Mouse (Mus musculus) limb, embryonic 11.5 days (tissue): ENCODE measurements around the gene Lix1. TPM values are rescaled to one million over a fixed set of nuclear protein-coding genes. Genes with fewer than 3 reads are reported as not detected.

Experiments
- ATAC-seq: fragments of 200-750 bp; cut with Nextera tagmentation; 2 replicates; pipeline ENCODE4 v1.8.0; 2017; ENCODE audit warnings: low read depth; ENCODE audit not compliant: insufficient number of reproducible peaks, low FRiP score, low TSS enrichment
- DNase-seq: peaks from one replicate; pipeline ENCODE4 v3.0.0-alpha.2; 2015; ENCODE audit warnings: low spot score
- H3K27ac ChIP-seq: fragments of 300-500 bp; sonication (generic); replicated peaks from 2 replicates; pipeline ENCODE4 v1.5.1; 2014; ENCODE audit warnings: low read depth, mild to moderate bottlenecking, low read length
- H3K27me3 ChIP-seq: fragments of 300-500 bp; sonication (generic); 2 replicates; pipeline ENCODE4 v1.6.1; 2014; ENCODE audit warnings: mild to moderate bottlenecking, low read length, mixed read lengths; ENCODE audit not compliant: control insufficient read depth, insufficient read depth
- H3K36me3 ChIP-seq: fragments of 300-500 bp; sonication (generic); 2 replicates; pipeline ENCODE4 v1.6.1; 2014; ENCODE audit warnings: mild to moderate bottlenecking, low read length, moderate library complexity, mixed read lengths; ENCODE audit not compliant: control insufficient read depth, insufficient read depth
- H3K4me1 ChIP-seq: fragments of 300-500 bp; sonication (generic); 2 replicates; pipeline ENCODE4 v1.6.1; 2014; ENCODE audit warnings: low read length, mixed read lengths; ENCODE audit not compliant: control insufficient read depth, insufficient read depth
- H3K4me2 ChIP-seq: fragments of 300-500 bp; sonication (generic); 2 replicates; pipeline ENCODE4 v1.6.1; 2014; ENCODE audit warnings: low read depth, mild to moderate bottlenecking, moderate library complexity; ENCODE audit not compliant: severe bottlenecking
- H3K4me3 ChIP-seq: fragments of 300-500 bp; sonication (generic); 2 replicates; pipeline ENCODE4 v1.5.1; 2014; ENCODE audit warnings: low read depth, low read length
- H3K9ac ChIP-seq: fragments of 300-500 bp; sonication (generic); 2 replicates; pipeline ENCODE4 v1.6.1; 2014; ENCODE audit warnings: mild to moderate bottlenecking, low read length
- H3K9me3 ChIP-seq: fragments of 300-500 bp; sonication (generic); 2 replicates; pipeline ENCODE4 v1.6.1; 2016; ENCODE audit warnings: low read length; ENCODE audit not compliant: control insufficient read depth
- WGBS: fragments of 180-500 bp; shearing (Covaris S2); extraction: QIAGEN DNeasy Blood & Tissue Kit; methylation state at CpG from one replicate; pipeline ENCODE4 v1.1.7; 2014; 5-methylcytosine and 5-hydroxymethylcytosine counted together
- polyA plus RNA-seq: library from polyadenylated mRNA; unstranded; fragments of >200 nt; fragmentation: Nextera tagmentation; extraction: Ambion mirVana; gene quantifications from 2 replicates; pipeline ENCODE4 v1.2.1, GENCODE M21; 2014

The Lix1 gene
- polyA plus RNA-seq, 1 experiment from 2014 or later: 98.9 TPM

DNA sequence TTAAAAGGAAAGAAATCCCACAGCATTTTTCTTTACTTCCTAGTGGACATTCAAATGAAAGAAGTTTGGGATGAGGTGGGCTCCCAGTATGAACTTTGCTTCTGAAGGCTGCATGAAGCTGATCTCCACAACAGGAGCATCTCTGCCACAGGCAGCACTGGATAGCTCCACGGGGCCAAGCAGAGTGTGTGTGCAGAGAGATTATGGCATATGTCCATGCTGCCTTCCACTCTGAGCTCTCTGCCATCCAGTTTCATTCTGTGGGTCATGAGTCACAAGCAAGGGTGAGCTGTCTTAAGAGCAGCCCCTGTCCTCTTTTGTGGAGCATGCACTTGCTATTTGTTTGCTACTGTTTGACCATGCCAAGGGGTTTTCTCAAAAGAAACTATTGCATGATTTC is 3.1 kb downstream of the Lix1 start:
- peak overlapping the region; percentile 64 for H3K27ac ChIP-seq
- no peak overlapping the region for H3K4me3 ChIP-seq
- DNase-seq: no peak
- 26% methylated on average over 1 of the region's 1 CpGs for WGBS
- no peak for ATAC-seq
- H3K9ac ChIP-seq: no peak overlapping the region
- peaks cover 17% of the 10 kb centered on the region for H3K4me1 ChIP-seq
- peak overlapping the region; percentile 24; the same call in 1 of the 2 replicates for H3K4me2 ChIP-seq
- H3K36me3 ChIP-seq: no peaks in the 10 kb centered on the region; the same call in 1 of the 2 replicates
- H3K9me3 ChIP-seq: no peaks in the 10 kb centered on the region
- no peaks in the 10 kb centered on the region for H3K27me3 ChIP-seq

DNA sequence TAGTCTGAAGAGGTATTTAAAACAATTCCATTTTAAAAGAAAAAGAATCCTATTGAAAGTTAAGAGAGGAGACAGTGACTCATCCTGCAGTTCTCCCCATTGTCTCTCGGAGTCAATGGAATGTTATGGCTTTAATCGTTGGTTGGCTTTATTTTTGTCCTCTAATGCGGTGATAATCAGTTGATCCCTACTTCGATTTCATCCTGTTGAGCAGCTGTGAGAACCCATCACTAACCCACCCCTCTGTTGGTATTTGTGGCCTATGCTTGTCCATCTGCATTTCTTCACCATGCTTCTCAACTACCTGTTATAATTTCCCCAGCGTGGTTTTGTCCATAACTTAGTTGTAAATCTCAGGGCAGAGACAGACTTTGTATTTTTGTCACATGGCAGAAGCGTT is 5.7 kb downstream of the Lix1 start:
- 62% methylated on average over 6 of the region's 6 CpGs for WGBS
- no peaks in the 10 kb centered on the region; the same call in 1 of the 2 replicates for H3K36me3 ChIP-seq
- no peak overlapping the region for H3K4me2 ChIP-seq
- ATAC-seq: no peak
- no peak overlapping the region for H3K27ac ChIP-seq
- H3K9ac ChIP-seq: no peak overlapping the region
- peaks cover 17% of the 10 kb centered on the region for H3K4me1 ChIP-seq
- no peak overlapping the region for H3K4me3 ChIP-seq
- DNase-seq: no peak
- H3K27me3 ChIP-seq: no peaks in the 10 kb centered on the region
- no peaks in the 10 kb centered on the region for H3K9me3 ChIP-seq

DNA sequence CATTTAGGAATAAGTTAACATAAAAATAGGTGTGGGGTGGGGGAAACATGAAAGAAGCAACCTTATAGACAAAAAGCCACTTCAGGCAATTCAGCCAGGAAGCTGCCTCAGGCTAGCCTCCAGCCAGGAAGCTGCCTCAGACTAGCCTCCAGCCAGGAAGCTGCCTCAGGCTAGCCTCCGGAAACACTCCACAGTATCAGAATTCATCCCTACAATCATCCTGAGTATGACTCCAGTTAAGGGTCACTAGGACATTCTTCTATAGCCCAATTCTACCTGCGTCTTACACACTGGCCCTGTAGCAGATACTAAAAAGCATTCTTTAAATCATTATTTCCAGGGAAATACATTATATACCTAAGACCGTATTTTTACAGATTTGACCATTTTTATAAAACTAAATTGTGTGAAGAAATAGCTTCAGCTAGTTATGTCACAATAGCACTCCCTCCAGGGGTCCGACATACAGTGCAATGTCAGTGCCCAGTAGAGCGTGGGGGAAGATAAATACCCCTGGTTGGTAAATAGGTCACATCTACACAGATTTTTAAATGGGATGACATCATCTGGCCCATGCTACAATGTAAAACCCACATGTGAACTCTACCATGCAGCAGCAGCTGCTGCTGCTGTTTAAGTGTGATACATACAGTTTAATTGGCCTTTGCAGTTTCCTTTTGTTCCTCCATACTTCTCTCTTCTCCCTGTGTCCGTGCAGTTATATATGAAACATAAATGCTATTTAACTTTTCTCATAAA is 6.4 kb downstream of the Lix1 start:
- no peak overlapping the region for H3K9ac ChIP-seq
- no peaks in the 10 kb centered on the region for H3K9me3 ChIP-seq
- no peak overlapping the region for H3K4me2 ChIP-seq
- no peak for DNase-seq
- no peaks in the 10 kb centered on the region; the same call in 1 of the 2 replicates for H3K36me3 ChIP-seq
- no peaks in the 10 kb centered on the region for H3K27me3 ChIP-seq
- no peak for ATAC-seq
- peaks cover 17% of the 10 kb centered on the region for H3K4me1 ChIP-seq
- WGBS: 67% methylated on average over 6 of the region's 6 CpGs
- H3K4me3 ChIP-seq: no peak overlapping the region
- no peak overlapping the region for H3K27ac ChIP-seq

- Histone ChIP-seq H3K4me3 (no peak overlapping the region), H3K36me3 (no peaks in the 10 kb centered on the region; the same call in 1 of the 2 replicates), H3K27me3 (no peaks in the 10 kb centered on the region), H3K9me3 (no peaks in the 10 kb centered on the region), H3K9ac (no peak overlapping the region), H3K4me1 (peaks cover 17% of the 10 kb centered on the region), H3K27ac (peak overlapping the region; percentile 64), H3K4me2 (no peak overlapping the region)
- DNase-seq (peak; percentile 63), ATAC-seq (no peak)
- WGBS: 5% methylated on average over 2 of the region's 2 CpGs
These were observed 7.1 kb downstream of the Lix1 start for GRCm38 (mm10) chr17:17409601-17410000.

- Histone ChIP-seq H3K9ac (no peak overlapping the region), H3K4me3 (no peak overlapping the region), H3K27ac (no peak overlapping the region), H3K9me3 (no peaks in the 10 kb centered on the region), H3K4me2 (no peak overlapping the region), H3K27me3 (no peaks in the 10 kb centered on the region), H3K36me3 (no peaks in the 10 kb centered on the region), H3K4me1 (peaks cover 9% of the 10 kb centered on the region)
- WGBS: 83% methylated on average over 2 of the region's 2 CpGs
- no peak for ATAC-seq
- no peak for DNase-seq
These were observed 9.0 kb downstream of the Lix1 start for GRCm38 (mm10) chr17:17411443-17411842.

DNA sequence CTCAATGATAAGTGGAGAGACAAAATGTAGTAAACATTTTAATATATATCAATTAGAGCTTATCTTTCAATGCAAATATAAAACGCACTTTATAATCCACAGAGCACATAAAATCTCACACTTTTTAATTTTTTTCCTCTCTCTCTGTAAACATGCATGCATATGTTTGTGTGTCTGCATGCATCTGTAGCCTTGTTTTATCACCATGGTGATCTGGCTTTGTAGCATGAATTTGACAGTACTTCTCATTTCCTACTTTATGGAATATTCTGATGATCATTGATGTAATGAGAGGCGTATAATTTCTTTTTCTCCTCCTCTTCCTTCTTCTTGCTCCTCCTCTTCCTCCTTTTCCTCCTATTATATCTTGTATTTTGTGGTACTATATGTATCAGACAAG is 9.7 kb downstream of the Lix1 start:
- no peak for ATAC-seq
- no peak overlapping the region for H3K4me2 ChIP-seq
- peaks cover 8% of the 10 kb centered on the region for H3K4me1 ChIP-seq
- H3K9ac ChIP-seq: no peak overlapping the region
- no peak overlapping the region for H3K27ac ChIP-seq
- WGBS: 91% methylated on average over 2 of the region's 2 CpGs
- no peak overlapping the region for H3K4me3 ChIP-seq
- no peaks in the 10 kb centered on the region for H3K36me3 ChIP-seq
- DNase-seq: no peak
- H3K27me3 ChIP-seq: no peaks in the 10 kb centered on the region
- no peaks in the 10 kb centered on the region for H3K9me3 ChIP-seq

- Histone ChIP-seq H3K4me1 (peaks cover 3% of the 10 kb centered on the region; the same call in 1 of the 2 replicates), H3K27ac (no peak overlapping the region), H3K4me3 (no peak overlapping the region), H3K9me3 (no peaks in the 10 kb centered on the region), H3K9ac (no peak overlapping the region), H3K27me3 (no peaks in the 10 kb centered on the region), H3K4me2 (no peak overlapping the region), H3K36me3 (no peaks in the 10 kb centered on the region)
- DNase-seq (no peak), ATAC-seq (no peak)
- WGBS: 93% methylated on average over 3 of the region's 3 CpGs
These were observed 11.7 kb downstream of the Lix1 start for GRCm38 (mm10) chr17:17414206-17414605.

DNA sequence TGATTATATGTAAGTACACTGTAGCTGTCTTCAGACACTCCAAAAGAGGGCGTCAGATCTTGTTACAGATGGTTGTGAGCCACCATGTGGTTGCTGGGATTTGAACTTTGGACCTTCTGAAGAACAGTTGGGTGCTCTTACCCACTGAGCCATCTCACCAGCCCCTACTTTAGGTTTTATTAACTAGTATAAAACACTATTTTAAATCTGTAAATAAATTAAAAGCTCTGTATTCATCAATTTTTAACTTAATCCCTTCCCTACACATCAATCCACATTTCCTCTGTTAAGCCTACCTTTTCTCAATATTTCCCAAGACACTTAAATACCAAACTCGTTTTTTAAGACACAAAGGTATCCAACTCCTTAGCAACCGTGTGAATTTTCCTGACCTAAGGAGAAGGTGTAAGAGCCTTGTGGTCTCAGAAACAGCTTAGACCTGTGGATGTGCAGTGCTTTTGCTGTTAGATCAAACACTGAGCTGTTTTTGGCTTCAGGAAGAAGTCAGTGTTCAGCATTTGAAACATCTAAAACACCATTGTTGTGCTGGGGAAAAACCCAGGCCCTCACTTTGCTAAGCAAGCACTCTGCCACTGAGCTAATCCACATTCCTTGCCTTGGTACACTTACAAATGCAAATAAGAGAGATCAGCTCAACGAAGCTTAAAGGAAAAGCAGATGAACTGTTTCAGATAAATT is 22.3 kb downstream of the Lix1 start:
- no peak overlapping the region for H3K4me3 ChIP-seq
- no peaks in the 10 kb centered on the region for H3K9me3 ChIP-seq
- 0 out of 2 replicates have a peak, but pooled peaks cover 3% of the 10 kb centered on the region for H3K4me1 ChIP-seq
- no peaks in the 10 kb centered on the region for H3K27me3 ChIP-seq
- no peak for DNase-seq
- H3K27ac ChIP-seq: no peak overlapping the region
- no peak overlapping the region for H3K9ac ChIP-seq
- 53% methylated on average over 4 of the region's 4 CpGs for WGBS
- H3K4me2 ChIP-seq: no peak overlapping the region
- no peaks in the 10 kb centered on the region for H3K36me3 ChIP-seq
- ATAC-seq: no peak
